ENCODE assay signal across 8 mouse cellular contexts in the genomic region with DNA sequence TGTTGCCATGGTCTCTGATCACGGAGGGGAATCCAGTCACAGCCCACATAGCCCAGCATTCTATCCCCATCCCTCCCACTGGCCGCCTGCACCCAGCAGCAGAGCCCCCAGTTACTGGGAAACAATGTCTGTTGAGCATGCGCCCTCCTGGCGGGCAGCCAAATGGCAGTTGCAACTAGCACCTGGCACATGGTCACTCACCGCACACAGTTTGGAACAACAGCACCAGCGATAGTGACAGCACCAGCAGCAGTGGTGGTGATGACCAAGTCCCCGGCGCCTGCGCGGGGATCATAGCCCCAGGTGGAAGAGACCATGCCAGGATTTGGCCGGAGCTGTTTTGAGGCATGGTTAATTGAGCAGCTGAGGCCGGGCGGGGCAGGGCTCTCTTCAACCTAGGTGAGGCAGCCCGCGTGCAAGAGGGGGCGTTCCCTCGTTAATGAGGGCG. TPM values are rescaled to one million over a fixed set of nuclear protein-coding genes. Genes with fewer than 3 reads are reported as not detected.
DNase-seq lines count a peak whose midpoint lies in the region; ATAC-seq and TF ChIP-seq lines count a peak whose summit lies in the region.

Gene Cd55b (minus strand): TSS at position 346 of the 448 bp plus-strand sequence.

- ATAC-seq in forebrain, embryonic 12.5 days (ENCODE audit: low FRiP score) = peak; percentile 63
- ATAC-seq in intestine, embryonic 16.5 days = 0 out of 2 replicates have a peak, but pooled peaks have one; percentile 51
- peak; percentile 21; the same call in 1 of the 2 replicates for ATAC-seq in liver, embryonic 12.5 days

- H3K27ac ChIP-seq in forebrain, embryonic 12.5 days = no peak within 1 kb of the TSS
- no peak within 1 kb of the TSS for H3K27ac ChIP-seq in intestine, embryonic 16.5 days (ENCODE audit: low read length)
- no peak within 1 kb of the TSS for H3K27ac ChIP-seq in liver, embryonic 12.5 days
- H3K27ac ChIP-seq in small intestine, adult 2 months (ENCODE audit: insufficient read depth, low read depth, low read length) = no peak within 1 kb of the TSS

- H3K4me2 ChIP-seq in forebrain, embryonic 12.5 days = no peak within 1 kb of the TSS
- H3K4me2 ChIP-seq in intestine, embryonic 16.5 days (ENCODE audit: low read depth, low read length) = no peak within 1 kb of the TSS
- no peak within 1 kb of the TSS for H3K4me2 ChIP-seq in liver, embryonic 12.5 days

- no peaks in the 10 kb centered on the region for H3K36me3 ChIP-seq in forebrain, embryonic 12.5 days (replicated peaks)
- no peaks in the 10 kb centered on the region for H3K36me3 ChIP-seq in intestine, embryonic 16.5 days (ENCODE audit: control insufficient read depth, insufficient read depth, low read length)
- no peaks in the 10 kb centered on the region for H3K36me3 ChIP-seq in liver, embryonic 12.5 days
- H3K36me3 ChIP-seq in small intestine, adult 2 months (ENCODE audit: control insufficient read depth, insufficient read depth, low read length) = no peaks in the 10 kb centered on the region

- no peak within 1 kb of the TSS for H3K9ac ChIP-seq in forebrain, embryonic 12.5 days
- H3K9ac ChIP-seq in intestine, embryonic 16.5 days (ENCODE audit: low read depth, low read length) = no peak within 1 kb of the TSS
- H3K9ac ChIP-seq in liver, embryonic 12.5 days = no peak within 1 kb of the TSS

- TF ChIP-seq POLR2A in small intestine, adult 2 months (IDR thresholded peaks at IDR 0.05; ENCODE audit: low read depth, low read length) = no peak

- DNase-seq in heart, adult 11 months = peak; percentile 92
- no peak for DNase-seq in heart, adult 9 months (ENCODE audit: low spot score in 2 of 2)
- peak; percentile 21 for DNase-seq in Muller cell, postnatal 12 days (ENCODE audit: inconsistent ontology term)
- no peak for DNase-seq in spleen, adult 12 weeks (ENCODE audit: low spot score)

- no peaks in the 10 kb centered on the region for H3K4me1 ChIP-seq in forebrain, embryonic 12.5 days
- H3K4me1 ChIP-seq in intestine, embryonic 16.5 days (ENCODE audit: control insufficient read depth, insufficient read depth, low read length) = no peaks in the 10 kb centered on the region
- 0 out of 2 replicates have a peak, but pooled peaks cover 5% of the 10 kb centered on the region for H3K4me1 ChIP-seq in liver, embryonic 12.5 days
- H3K4me1 ChIP-seq in small intestine, adult 2 months (ENCODE audit: control insufficient read depth, insufficient read depth, insufficient read length, low read length) = peaks cover 8% of the 10 kb centered on the region

- H3K4me3 ChIP-seq in forebrain, embryonic 12.5 days (replicated peaks) = no peak within 1 kb of the TSS
- H3K4me3 ChIP-seq in intestine, embryonic 16.5 days (ENCODE audit: low read length) = no peak within 1 kb of the TSS
- no peak within 1 kb of the TSS for H3K4me3 ChIP-seq in liver, embryonic 12.5 days
- H3K4me3 ChIP-seq in small intestine, adult 2 months (ENCODE audit: low read depth, low read length) = peak within 1 kb of the TSS; percentile 44

- no peaks in the 10 kb centered on the region for H3K27me3 ChIP-seq in forebrain, embryonic 12.5 days
- H3K27me3 ChIP-seq in intestine, embryonic 16.5 days (replicated peaks; ENCODE audit: control insufficient read depth, insufficient read depth, low read length) = no peaks in the 10 kb centered on the region
- H3K27me3 ChIP-seq in liver, embryonic 12.5 days (replicated peaks) = no peaks in the 10 kb centered on the region
- no peaks in the 10 kb centered on the region for H3K27me3 ChIP-seq in small intestine, adult 2 months (ENCODE audit: control insufficient read depth, insufficient read depth, low read length)

- no peak for TF ChIP-seq CTCF in small intestine, adult 2 months (IDR thresholded peaks at IDR 0.05; ENCODE audit: extremely low read depth, insufficient read length, insufficient replicate concordance, low read depth, low read length)

- H3K9me3 ChIP-seq in forebrain, embryonic 12.5 days = no peaks in the 10 kb centered on the region
- H3K9me3 ChIP-seq in intestine, embryonic 16.5 days (ENCODE audit: control insufficient read depth, low read length) = no peaks in the 10 kb centered on the region
- H3K9me3 ChIP-seq in liver, embryonic 12.5 days (replicated peaks) = no peaks in the 10 kb centered on the region

- 74% methylated on average over 18 of the region's 18 CpGs for WGBS in forebrain, embryonic 12.5 days
- 61% methylated on average over 18 of the region's 18 CpGs for WGBS in intestine, embryonic 16.5 days
- WGBS in liver, embryonic 12.5 days (ENCODE audit: insufficient replicate concordance) = 57% methylated on average over 18 of the region's 18 CpGs
- WGBS in small intestine, adult 2 months = 34% methylated on average over 18 of the region's 18 CpGs

RNA-seq across cellular contexts. Expression of gene Cd55b, which starts in this region (rescaled TPM):
- polyA plus RNA-seq in forebrain, embryonic 12.5 days (2016; fragmentation: Nextera tagmentation; extraction: Ambion mirVana) = not detected in 2 replicates
- not detected in 2 replicates for polyA plus RNA-seq in intestine, embryonic 16.5 days (2015; fragmentation: Nextera tagmentation; extraction: Ambion mirVana)
- polyA plus RNA-seq in liver, embryonic 12.5 days (2016; fragmentation: Nextera tagmentation; extraction: Ambion mirVana) = 0.14 TPM in 1 of 2 replicates, not detected in the other
- polyA plus RNA-seq in small intestine, adult 2 months (2012; rRNA removed) = 0.28 TPM in 1 of 2 replicates, not detected in the other

Comparison
In these comparisons a context has a peak if more than half of its experiments do, and no peak if none do; other contexts are left out.
1. DNase-seq: peak in heart, adult 11 months (single experiment) and Muller cell, postnatal 12 days (single experiment); none in heart, adult 9 months (0 of 2) and spleen, adult 12 weeks (single experiment).
2. Peak in ATAC-seq in forebrain, embryonic 12.5 days; RNA of the gene not detected or under 1 TPM.
3. Peak in ATAC-seq in intestine, embryonic 16.5 days; RNA of the gene not detected or under 1 TPM.
4. Peak in ATAC-seq in liver, embryonic 12.5 days; RNA of the gene not detected or under 1 TPM.
5. Peak in every context shown above with its lines, with median percentiles within 50 percentile points of each other: ATAC-seq.